Mouse (Mus musculus): ENCODE data around the gene Mtch1.
"Not testable (repeated sequence)": the region's sequence is repeated elsewhere in the genome, so short reads cannot be mapped to it uniquely, and the experiment has no call there.

Gene Mtch1

DNA sequence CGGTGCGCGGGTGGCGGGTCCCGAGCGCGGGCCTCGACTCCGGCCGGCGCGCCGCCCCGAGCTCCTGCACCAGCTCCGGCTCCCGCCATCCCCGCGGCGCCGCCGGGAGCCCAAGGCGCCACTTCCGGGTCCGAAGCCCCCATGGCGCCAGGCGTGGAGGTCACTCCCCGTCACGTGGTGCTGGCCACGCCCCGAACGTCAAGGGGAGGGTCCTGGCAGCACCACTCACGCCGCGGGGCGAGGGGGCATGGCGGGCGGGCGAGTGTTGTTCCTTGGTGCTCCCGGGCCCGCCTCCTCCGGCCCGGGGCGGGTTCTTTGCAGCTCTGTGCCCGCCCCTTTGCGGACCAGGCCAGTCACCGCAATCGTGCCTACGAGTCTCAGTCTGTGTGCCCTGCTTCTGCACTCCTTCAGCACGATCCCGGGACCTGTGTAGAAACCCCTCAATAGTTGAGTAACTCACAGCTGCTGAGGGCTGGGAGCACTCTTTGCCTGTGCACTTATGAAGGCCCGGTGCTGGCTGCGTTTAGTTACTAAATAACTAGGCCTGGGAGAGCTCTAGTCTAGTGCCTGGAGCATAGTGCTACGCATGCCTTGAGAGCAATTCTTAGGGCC lies at the start of gene Mtch1:
Gene Mtch1 (minus strand): TSS at position 290 of the 612 bp plus-strand sequence.
- peak; percentile 99 for DNase-seq

DNA sequence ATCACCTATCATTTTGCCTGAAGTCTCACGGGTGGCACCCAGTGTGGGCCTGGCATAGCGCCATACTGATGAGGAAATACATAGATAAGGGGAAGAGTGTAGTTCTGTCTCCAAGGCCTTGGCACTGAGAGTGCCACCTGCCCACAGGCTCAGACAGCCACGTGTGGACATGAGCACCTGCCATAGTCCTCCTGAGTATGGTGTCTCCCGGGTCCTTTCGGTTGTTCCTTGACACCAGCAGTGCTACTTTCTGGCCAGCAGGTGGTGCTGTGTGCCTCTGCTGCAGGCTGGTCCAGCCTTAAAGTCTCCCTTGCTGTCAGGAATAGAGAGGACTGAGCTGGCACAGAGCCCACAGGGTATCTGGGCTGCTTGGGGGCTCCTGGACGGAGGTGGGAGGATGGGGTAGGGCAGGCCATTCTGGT lies 49.1 kb upstream of the Mtch1 start:
- peak; percentile 88 for DNase-seq

GRCm38 (mm10) chr17:29396056-29396799 lies 48.5 kb upstream of the Mtch1 start:
- no peak for DNase-seq

DNA sequence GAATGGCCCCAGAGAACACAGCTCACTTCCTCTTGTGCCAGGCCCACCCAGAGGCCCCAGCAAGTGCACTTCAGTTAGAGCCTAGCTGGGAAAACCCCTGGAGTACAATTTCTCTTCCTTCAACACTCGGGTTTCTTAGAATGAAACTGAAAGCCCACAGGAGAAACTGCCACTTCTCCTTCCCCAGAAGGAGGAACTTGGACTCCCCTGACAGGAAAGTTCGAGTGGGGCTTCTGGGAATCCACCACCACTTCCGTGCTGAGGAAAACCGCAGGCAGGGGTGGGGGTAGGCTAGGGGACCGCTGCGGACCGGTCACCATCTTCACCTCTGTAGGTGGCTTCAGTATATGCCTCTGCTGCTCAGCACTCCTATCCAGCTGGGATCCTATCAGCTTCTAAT lies 47.6 kb upstream of the Mtch1 start:
- peak; percentile 49 for DNase-seq

DNA sequence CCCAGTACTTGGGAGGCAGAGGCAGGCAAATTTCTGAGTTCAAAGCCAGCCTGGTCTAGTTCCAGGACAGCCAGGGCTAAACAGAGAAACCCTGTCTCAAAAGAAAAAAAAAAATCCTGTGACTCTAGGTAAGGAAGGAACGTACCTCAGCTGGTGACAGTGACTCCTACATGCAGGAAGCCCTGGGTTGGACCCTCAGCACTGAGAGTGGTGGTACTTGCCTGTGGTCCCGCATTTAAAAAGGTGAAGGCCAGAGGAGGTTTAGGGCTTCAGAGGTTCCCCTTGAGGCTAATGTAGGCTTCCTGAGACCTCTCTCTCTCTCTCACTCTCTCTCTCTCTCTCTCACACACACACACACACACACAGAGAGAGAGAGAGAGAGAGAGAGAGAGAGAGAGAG lies 47.0 kb upstream of the Mtch1 start:
- DNase-seq: not testable (repeated sequence)

- no peak for DNase-seq
These were observed 46.5 kb upstream of the Mtch1 start for GRCm38 (mm10) chr17:29394106-29394760.

GRCm38 (mm10) chr17:29393335-29394089 lies 45.8 kb upstream of the Mtch1 start:
- DNase-seq: peak; percentile 62

GRCm38 (mm10) chr17:29391280-29391679 lies 43.5 kb upstream of the Mtch1 start:
- DNase-seq: no peak

GRCm38 (mm10) chr17:29388978-29389377 lies 41.2 kb upstream of the Mtch1 start:
- DNase-seq: no peak

DNA sequence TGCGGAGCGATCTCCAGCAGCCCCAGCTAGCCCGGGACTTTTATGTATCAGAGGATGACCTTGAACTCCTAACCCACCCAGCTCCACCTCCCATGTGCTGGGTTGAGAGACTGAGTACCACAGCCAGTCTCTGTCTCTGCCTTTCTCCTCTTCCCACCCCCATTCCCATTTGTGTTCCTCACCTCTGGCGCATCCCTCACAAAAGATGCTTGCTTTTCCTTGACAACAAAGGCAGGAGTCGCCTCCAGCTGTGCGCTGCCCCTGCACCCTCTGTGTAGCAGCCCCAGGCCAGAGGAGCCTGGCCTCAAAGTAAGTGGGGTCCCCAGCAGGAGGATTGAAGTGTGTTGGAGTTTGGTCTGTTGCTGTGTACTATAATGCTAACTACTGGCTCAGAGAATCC lies 38.0 kb upstream of the Mtch1 start:
- no peak for DNase-seq

GRCm38 (mm10) chr17:29384850-29385438 lies 37.2 kb upstream of the Mtch1 start:
- DNase-seq: peak; percentile 42

DNA sequence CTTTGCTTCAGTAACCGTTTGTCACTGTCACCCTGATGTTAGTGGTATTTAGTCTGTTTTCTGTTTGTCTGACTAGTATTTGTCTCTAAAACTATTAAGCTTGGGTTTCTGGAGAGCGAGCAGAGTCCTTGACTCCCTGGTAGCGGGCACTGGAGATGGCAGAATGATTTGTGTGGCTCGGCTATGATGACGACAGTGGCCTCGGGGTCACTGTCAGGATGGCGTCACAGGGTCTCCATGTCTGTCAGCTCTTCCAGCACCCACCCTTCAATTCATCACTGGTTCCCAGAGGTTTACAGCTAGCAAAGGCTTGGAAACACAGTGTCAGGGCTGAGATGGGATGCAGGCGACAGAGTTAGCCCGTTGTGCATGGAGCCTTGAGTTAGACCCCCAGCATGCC lies 36.2 kb upstream of the Mtch1 start:
- no peak for DNase-seq

- no peak for DNase-seq
These were observed 34.7 kb upstream of the Mtch1 start for GRCm38 (mm10) chr17:29382417-29382816.

DNA sequence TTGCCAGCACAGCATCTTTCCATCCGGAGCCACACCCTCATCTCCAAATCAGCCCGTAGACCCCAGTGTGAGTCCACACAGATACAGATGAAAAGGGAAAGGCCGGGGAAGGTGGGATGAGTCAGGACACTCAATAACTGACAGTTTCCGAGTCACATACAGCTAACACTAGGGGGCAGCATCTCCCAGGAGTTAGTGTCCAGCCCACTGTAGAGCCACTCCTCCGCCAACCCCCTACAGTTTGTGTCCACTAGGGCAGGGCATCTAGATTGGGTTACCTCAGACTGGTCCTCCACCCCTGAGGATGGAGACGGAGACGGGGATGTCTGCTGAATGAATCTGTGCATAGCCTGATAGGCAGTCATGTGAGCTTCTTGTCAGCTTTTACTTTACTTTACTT lies 33.7 kb upstream of the Mtch1 start:
- DNase-seq: peak; percentile 87

DNA sequence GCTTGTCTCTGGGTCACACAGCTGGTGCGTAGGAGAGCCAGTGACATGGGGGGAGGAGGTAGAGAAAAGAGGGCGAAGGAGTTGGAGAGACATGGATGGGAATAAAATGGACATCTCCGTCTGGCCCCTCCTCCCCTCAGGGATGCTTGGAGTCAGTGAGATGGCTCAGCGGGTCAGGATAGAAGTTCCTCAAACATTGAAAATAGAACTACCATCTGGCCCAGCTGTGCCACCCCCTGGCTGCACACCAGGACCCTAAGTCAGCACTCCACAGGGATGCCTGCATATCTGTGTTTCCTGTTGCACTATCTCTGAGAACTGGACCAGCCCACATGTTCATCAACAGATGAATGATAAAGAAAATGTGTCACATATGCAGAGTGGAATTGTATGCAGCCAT lies 32.5 kb upstream of the Mtch1 start:
- DNase-seq: no peak

- DNase-seq: no peak
These were observed 30.3 kb upstream of the Mtch1 start for GRCm38 (mm10) chr17:29378056-29378455.

DNA sequence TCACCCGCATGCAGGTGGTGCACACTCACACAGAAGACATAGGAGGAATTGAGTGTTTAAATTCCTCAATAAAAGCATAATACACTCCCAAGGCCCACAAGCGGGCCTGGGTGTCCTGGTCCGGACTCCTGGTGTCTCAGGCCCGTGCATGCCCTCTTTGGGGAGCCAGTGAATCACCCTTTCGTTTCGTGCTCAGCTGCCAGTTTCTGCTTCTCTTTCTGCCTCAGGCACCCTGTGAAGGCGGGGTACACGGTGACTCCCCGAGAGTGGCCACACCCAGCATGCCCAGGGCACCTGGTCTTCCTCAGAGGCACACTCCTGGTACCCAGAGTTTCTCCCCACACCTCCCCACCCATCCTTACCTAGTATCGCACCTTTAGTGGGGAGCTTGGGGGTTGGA lies 28.1 kb upstream of the Mtch1 start:
- no peak for DNase-seq

DNA sequence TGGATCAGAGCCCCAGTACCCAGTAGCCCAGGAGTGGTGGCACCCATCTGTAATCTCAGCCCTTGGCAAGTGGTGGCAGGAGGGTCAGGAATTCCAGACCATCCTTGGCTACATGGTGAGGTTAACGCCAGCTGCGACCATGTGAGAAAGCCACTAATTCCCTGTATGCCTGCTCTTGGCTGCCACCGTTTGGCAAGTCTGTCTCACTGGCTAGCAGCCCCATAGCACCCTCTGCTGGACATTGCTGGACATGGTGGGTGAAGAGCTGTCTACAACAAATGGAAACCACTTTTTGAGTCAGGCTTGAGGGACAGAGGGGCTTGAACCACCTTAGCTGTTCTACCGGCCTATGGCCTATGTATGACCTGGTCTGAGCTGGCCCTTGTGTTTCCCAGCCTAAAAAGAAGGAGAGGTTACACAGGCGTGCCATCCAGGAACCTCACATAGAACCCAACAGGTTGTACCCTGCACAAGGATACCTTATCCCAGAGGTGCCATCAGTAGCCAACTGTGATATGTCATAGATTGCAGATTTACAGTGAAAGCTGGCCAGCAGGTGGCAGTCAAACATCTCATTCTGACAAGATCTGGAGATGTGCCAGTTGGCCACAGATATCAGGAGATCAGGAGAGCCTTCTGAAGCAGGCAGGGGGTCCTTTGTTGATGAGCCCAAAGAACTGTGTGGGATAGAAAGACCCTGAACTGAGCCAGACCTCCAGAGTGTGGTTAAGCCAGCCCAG lies 23.4 kb upstream of the Mtch1 start:
- peak; percentile 90 for DNase-seq

DNA sequence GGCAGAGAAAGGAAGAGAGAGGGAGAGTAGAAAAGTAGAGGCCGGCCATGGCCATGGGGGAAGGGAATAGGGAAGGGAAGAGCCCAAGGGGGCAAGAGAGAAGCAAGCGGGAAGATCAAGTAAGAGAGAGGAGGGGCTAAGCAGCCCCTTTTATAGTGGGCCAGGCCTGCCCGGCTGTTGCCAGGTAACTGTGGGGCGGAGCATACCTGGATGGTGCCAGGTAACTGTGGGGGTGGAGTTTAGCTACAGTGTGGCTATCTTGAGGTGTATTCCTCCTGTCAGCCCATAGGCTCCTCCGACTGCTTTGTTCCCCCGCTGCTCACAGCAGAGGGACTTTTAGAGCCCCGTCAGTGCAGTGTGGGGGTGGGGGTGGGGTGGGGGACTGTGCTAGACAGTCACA lies 21.0 kb upstream of the Mtch1 start:
- no peak for DNase-seq

DNA sequence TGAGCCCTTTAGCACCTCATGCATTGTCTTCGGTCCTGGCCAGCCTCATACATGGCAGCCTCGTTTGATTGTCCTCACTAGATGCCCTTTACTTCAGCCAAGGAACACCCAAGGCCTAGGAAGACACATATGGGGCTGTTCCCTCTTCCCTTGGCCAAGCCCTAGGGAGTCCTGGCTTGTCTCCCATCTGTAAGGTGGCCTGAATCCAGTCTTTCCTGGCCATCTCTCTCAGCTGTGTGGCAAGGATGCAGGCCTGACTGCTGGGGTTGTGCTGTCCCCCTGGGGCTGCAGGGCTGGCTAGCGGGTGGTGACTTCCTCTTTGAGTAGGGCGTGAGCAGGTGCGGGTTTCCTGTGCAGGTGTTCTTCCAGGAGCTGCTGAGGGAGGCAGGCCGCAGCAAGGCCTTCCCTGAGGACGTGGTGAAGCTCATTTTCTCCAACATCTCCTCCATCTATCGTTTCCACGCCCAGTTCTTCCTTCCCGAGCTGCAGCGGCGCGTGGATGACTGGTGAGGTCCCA lies 17.4 kb upstream of the Mtch1 start:
- no peak for DNase-seq

DNA sequence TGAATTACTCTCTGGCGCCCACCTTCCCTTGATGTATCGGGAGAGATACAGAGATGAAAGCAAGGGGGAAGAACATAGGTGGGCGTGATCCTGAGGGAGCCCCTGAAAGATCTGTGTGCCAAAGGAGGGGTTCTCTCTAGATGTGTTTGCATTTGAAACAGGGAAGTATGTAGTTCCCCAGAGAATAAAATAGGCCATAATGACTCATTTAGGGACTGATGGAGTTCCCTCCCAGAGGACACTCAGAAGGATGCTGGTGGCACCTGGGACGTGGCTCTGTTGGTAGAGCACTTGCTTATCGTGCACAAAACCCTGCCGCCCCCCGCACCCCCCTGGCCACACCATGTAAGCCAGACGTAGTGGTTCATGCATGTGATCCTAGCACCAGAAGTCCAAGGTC lies 15.4 kb upstream of the Mtch1 start:
- no peak for DNase-seq
